8 mouse cellular contexts compared by ENCODE assay signal in genomic region chr15:27189699-27190098, GRCm38 (mm10).
DNase-seq lines count a peak whose midpoint lies in the region; TF ChIP-seq lines count a peak whose summit lies in the region.
"Had no signal": no experiment of that assay in that cellular context is flagged by ENCODE, and none has a peak within 500 bp of the region (broad histone marks: within the 10 kb centered on the region; RNA-seq: fewer than 3 reads in every experiment).

No protein-coding gene starts in this region.

- H3K9ac ChIP-seq in CH12.LX (ENCODE audit: insufficient read depth, low read depth): no peak overlapping the region

- TF ChIP-seq EP300 in CH12.LX (IDR thresholded peaks at IDR 0.05; ENCODE audit: low read length): no peak

- dilution Hi-C loops in CH12.LX (cut with MboI; ENCODE audit: extremely low pct_ligation_motif_present, extremely low pct_unique_long_range_greater_than_20kb, low sequenced_read_pairs): no loop called here

- no peaks in the 10 kb centered on the region for H3K27me3 ChIP-seq in CH12.LX (replicated peaks)
- H3K27me3 ChIP-seq: megakaryocyte, embryonic 14.5 days had no signal

- TF ChIP-seq CTCF in CH12.LX (conservative IDR thresholded peaks at IDR 0.05 in 1 of 2, IDR thresholded peaks at IDR 0.05 in 1 of 2; ENCODE audit: low read depth in 2 of 2, low read length in 2 of 2): peak; percentile 58 to 94

- peak; percentile 60 for DNase-seq in CH12.LX (ENCODE audit: extremely low read depth)
- DNase-seq in MN1 (ENCODE audit: low spot score): peak; percentile 51
- DNase-seq in cerebellum, postnatal 14 days: peak; percentile 80
- peak; percentile 36 for DNase-seq in gastrocnemius, postnatal 10 days
- DNase-seq in layer of hippocampus, adult 11-12 months (ENCODE audit: low spot score): peak; percentile 74
- DNase-seq in lung, postnatal 14 days: peak; percentile 64
- peak; percentile 5 for DNase-seq in skeletal muscle tissue, adult 2 months (ENCODE audit: low read depth, low spot score)

- TF ChIP-seq POLR2A in CH12.LX (IDR thresholded peaks at IDR 0.05; ENCODE audit: low read depth, low read length): no peak

- no peaks in the 10 kb centered on the region for H3K4me1 ChIP-seq in CH12.LX (ENCODE audit: control insufficient read depth in 1 of 2, insufficient read depth in 2 of 2)
- H3K4me1 ChIP-seq: megakaryocyte, embryonic 14.5 days had no signal

- TF ChIP-seq RAD21 in CH12.LX (IDR thresholded peaks at IDR 0.05; ENCODE audit: low read depth, low read length): peak; percentile 61

- H3K9me3 ChIP-seq in CH12.LX (replicated peaks; ENCODE audit: low read length): no peaks in the 10 kb centered on the region
- H3K9me3 ChIP-seq: megakaryocyte, embryonic 14.5 days had no signal

- H3K4me3 ChIP-seq in CH12.LX (replicated peaks in 1 of 3; ENCODE audit: low read depth in 2 of 3, low read length in 2 of 3, poor library complexity in 1 of 3): no peak overlapping the region
- H3K4me3 ChIP-seq: megakaryocyte, embryonic 14.5 days had no signal

- no peak overlapping the region for H3K27ac ChIP-seq in CH12.LX (ENCODE audit: insufficient read depth, low read depth)

- in situ Hi-C loops in CH12.LX (cut with MboI; ENCODE audit: low pct_ligation_motif_present, low pct_unique_long_range_greater_than_20kb, low sequenced_read_pairs): loop anchor here (25.0 kb wide), 1 partner anchor 727 kb away; no protein-coding TSS in a partner anchor

- no peak overlapping the region for H3K4me2 ChIP-seq in CH12.LX (ENCODE audit: insufficient read depth, low read depth, poor library complexity, severe bottlenecking)

- no peaks in the 10 kb centered on the region for H3K36me3 ChIP-seq in CH12.LX (replicated peaks in 1 of 2; ENCODE audit: control insufficient read depth in 1 of 2, insufficient read depth in 1 of 2, low read length in 1 of 2)

- H3K79me2 ChIP-seq in CH12.LX (replicated peaks; ENCODE audit: control insufficient read depth, extremely low read depth, insufficient read depth, poor library complexity, severe bottlenecking): no peaks in the 10 kb centered on the region

TF ChIP-seq in CH12.LX, 34 proteins besides CTCF, POLR2A, EP300 and RAD21:
- TF ChIP-seq SMC3 (IDR thresholded peaks at IDR 0.05; ENCODE audit: low read depth, low read length) (peak; percentile 49), ZKSCAN1 (IDR thresholded peaks at IDR 0.05; ENCODE audit: borderline replicate concordance, low read depth, low read length) (no peak), MAX (IDR thresholded peaks at IDR 0.05; ENCODE audit: low read length) (no peak), JUND (conservative IDR thresholded peaks at IDR 0.05; ENCODE audit: low read depth, low read length) (no peak)

Comparison
In these comparisons a context has a peak if more than half of its experiments do, and no peak if none do; other contexts are left out.
1. DNase-seq: peak in every context shown above with its lines; median percentile 80 in cerebellum, postnatal 14 days; 74 in layer of hippocampus, adult 11-12 months; 64 in lung, postnatal 14 days; 60 in CH12.LX; 51 in MN1; 36 in gastrocnemius, postnatal 10 days; 5 in skeletal muscle tissue, adult 2 months.